Mouse (Mus musculus) mouse embryonic stem cell (cell line): ENCODE data around the gene Sbk1.
"Not testable (repeated sequence)": the region's sequence is repeated elsewhere in the genome, so short reads cannot be mapped to it uniquely, and the experiment has no call there.

ENCODE experiments used
- in situ Hi-C, 2 experiments: fragments of 300-500 bp; cut with MboI; formaldehyde crosslinking; loops; 1 replicate in 1 of 2; 3 replicates in 1 of 2; pipeline ENCODE4 v1.14.3; 2019 to 2020; ENCODE audit warnings: low sequenced_read_pairs in 2 of 2, low pct_unique_long_range_greater_than_20kb in 1 of 2, mixed read lengths in 1 of 2; ENCODE audit not compliant: unreplicated experiment in 1 of 2

Sbk1 gene

DNA sequence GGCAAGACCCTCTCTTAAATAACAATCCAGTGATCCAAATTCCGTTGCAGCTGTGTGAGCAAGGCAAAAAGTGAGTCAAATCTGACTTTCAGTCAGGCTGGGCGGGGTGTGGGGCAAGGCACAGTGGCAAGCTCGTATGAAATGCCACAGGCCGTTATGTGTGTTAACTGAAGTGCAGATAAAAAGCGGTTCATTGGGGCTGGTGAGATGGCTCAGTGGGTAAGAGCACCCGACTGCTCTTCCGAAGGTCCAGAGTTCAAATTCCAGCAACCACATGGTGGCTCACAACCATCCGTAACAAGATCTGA lies 10.2 kb downstream of the Sbk1 start:
- in situ Hi-C loops: not testable (repeated sequence)

GRCm38 (mm10) chr7:126284021-126284420 lies 11.6 kb downstream of the Sbk1 start:
- in situ Hi-C loops: no loop called here

GRCm38 (mm10) chr7:126284441-126284840 lies 12.0 kb downstream of the Sbk1 start:
- in situ Hi-C loops: no loop called here

GRCm38 (mm10) chr7:126284865-126285264 lies 12.4 kb downstream of the Sbk1 start:
- in situ Hi-C loops: no loop called here

- in situ Hi-C loops: no loop called here
These were observed 13.1 kb downstream of the Sbk1 start for GRCm38 (mm10) chr7:126285293-126286211.

- in situ Hi-C loops: no loop called here
These were observed 13.9 kb downstream of the Sbk1 start for GRCm38 (mm10) chr7:126286311-126286710.

DNA sequence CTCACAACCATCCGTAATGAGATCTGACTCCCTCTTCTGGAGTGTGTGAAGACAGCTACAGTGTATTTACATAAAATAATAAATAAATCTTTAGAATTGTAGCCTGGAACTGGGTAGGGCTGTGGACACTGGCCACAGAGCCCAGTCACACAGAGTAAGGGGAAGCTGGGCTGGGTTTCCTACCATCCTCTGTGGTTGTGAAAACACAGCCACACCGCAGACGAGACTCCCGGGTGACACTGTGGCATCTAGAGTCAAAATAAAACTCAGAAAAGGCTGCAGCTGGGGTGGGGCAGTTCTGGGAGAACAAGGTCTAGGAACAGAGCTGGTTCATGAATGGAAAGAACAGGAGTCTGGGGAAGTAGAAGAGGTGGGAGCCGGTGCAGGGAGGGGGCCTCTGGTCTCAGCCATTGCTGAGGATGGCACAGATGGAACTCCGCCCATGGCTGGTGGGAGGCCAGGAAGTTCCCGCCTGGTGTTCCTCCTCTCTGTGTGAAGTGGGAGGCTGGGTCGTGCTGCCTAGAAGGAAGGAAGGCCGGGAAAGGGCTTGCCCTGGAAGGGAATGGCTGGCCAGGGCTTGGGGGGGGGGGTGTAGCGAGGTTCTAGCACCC lies 15.2 kb downstream of the Sbk1 start:
- in situ Hi-C loops: no loop called here

DNA sequence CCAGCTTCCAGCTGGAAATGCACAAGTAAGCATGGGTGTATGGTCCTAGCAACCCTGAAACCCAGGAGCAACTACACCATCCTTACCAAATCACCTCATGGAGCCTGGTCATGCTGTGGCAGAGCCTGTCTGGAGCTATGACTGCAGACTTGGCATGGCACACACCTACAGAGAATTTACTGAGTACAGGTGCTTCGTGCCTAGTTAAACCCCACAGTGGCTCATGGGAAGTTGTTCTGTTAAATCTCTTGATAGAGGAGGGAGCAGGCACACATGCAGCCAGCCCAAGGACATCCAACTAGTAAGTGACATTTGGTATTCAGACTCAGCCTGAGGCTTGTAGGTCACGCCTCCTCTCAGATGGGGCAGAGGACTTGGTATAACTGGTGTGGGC lies 15.7 kb downstream of the Sbk1 start:
- in situ Hi-C loops: no loop called here

- in situ Hi-C loops: no loop called here
These were observed 16.2 kb downstream of the Sbk1 start for GRCm38 (mm10) chr7:126288571-126289091.

DNA sequence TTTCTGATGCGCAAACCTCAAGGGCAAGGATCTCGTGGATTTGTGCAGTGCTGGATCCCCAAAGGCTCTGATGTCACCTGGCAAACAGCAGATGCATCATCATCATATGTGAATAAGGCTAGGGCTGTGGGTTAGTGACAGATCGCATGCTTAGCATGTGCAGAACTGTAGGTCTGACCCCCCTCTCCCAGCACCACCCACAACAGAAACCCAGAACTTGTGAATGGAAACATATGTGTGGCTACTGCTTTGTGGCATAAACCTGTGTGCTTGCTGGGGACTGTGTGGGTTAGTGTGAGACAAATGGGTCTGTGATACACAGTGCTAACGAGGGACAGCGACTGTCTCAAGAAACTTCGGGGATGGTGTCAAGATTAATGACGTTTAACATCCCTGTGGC lies 17.0 kb downstream of the Sbk1 start:
- in situ Hi-C loops: no loop called here

GRCm38 (mm10) chr7:126289956-126290355 lies 17.5 kb downstream of the Sbk1 start:
- in situ Hi-C loops: no loop called here

GRCm38 (mm10) chr7:126291681-126292545 lies 19.5 kb downstream of the Sbk1 start:
- in situ Hi-C loops: no loop called here

DNA sequence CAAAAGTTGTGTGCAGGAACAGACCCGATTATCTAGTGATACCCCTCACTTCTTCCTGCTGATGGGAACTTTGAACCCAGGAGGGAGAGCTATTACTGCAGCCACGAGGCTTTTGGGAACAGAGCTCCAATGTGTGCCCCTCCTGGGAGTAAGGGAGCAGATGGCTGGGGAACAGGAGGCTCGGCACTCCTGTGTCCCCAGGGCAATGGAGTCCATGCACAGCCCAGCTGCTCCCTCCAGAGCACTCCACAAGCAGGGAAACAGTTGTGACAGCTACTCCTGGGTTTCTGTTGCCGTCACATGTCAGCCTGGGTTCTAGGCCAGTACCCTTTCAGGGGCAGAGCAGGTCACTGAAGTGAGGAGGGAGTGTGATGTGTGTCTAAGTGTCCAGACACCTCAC lies 20.7 kb downstream of the Sbk1 start:
- in situ Hi-C loops: no loop called here

GRCm38 (mm10) chr7:126297579-126298460 lies 25.4 kb downstream of the Sbk1 start:
- in situ Hi-C loops: no loop called here

DNA sequence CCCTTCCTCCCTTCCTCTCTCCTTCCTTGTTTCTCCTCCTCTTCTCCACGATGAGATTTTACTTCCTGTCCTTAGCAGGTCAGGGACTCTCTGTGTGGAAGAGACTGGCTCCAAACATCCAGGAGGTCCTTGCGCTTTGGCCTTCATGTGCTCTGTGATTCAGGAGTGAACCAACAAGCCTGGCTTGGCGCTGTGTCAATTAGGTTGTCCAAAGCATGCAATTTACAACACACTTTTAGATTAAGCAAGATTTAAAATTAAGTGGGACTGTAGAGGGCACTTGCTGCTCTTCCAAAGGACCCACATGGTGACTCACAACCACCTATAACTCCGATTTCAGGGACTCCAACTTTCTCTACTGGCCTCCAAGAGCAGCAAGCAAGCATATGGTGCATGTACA lies 26.4 kb downstream of the Sbk1 start:
- in situ Hi-C loops: no loop called here

GRCm38 (mm10) chr7:126301831-126302230 lies 29.4 kb downstream of the Sbk1 start:
- in situ Hi-C loops: not testable (repeated sequence)

DNA sequence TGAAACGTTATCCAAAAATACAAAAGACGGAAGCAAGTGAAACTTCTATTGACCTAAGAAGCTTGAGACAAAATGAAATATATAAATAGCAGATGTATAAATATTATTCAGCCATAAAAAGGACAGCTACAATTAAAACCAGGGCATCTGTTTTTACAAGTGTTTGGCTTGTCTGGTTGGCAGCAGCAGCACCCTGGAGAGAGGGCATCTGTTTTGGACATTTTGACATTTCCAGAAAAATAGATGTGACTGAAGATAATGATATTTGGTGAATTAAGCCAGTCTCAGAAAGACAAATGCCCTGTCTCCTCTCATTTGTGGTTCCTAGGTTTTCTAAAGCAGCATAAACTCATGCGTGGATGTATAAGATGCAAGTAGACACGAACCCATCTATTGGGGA lies 39.4 kb downstream of the Sbk1 start:
- in situ Hi-C loops: loop anchor here in 1 of 2 experiments (10.0 kb wide), 1 partner anchor 47 kb away; no protein-coding TSS in a partner anchor

DNA sequence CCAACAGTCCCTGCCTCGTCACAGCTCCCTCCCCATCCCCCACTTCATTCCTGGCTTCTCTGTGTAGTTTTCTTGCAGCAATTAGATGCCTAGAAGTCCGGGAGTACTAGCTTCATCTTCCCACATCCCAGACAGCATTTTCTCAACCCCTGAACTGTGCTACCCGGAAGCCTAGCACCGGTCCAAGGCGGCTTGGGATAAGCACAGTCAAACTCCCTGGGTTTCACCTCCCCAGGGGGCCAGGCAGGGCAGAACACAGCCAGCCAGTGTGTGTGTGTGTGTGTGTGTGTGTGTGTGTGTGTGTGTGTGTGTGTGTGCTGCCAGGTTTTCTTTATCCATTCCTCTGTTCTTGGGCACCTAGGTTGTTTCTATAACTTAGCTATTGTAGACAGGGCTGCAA lies 40.9 kb downstream of the Sbk1 start:
- in situ Hi-C loops: loop anchor here in 1 of 2 experiments (10.0 kb wide), 1 partner anchor 49 kb away; no protein-coding TSS in a partner anchor
